Mouse (Mus musculus): Measurements from ENCODE around the gene Igfn1.

GRCm38 (mm10) chr1:135943713-135944112, 62.4 kb downstream of the Igfn1 start:
- TF ChIP-seq CTCF (conservative IDR thresholded peaks at IDR 0.05 in 1 of 2, IDR thresholded peaks at IDR 0.05 in 1 of 2; ENCODE audit: low read depth in 2 of 2, low read length in 2 of 2): no peak
- no peak for TF ChIP-seq POLR2A (IDR thresholded peaks at IDR 0.05; ENCODE audit: low read depth, low read length)
- TF ChIP-seq ETS1 (conservative IDR thresholded peaks at IDR 0.05; ENCODE audit: low read depth, low read length): no peak

All from CH12.LX (cell line).